Mouse (Mus musculus) heart, adult 2 months (tissue): Measurements from ENCODE around the gene Gimap3.

Experiments used
- CTCF ChIP-seq: fragments of 200-600 bp; IDR thresholded peaks from 2 replicates; pipeline ENCODE4 v1.8.1; 2022; ENCODE audit warnings: antibody characterized with exemption, mild to moderate bottlenecking, moderate library complexity
- EP300 ChIP-seq: fragments of 200-500 bp; IDR thresholded peaks from 2 replicates; pipeline ENCODE4 v1.6.1; 2011; ENCODE audit warnings: low read depth, low read length, control low read depth; ENCODE audit not compliant: insufficient read depth

DNA sequence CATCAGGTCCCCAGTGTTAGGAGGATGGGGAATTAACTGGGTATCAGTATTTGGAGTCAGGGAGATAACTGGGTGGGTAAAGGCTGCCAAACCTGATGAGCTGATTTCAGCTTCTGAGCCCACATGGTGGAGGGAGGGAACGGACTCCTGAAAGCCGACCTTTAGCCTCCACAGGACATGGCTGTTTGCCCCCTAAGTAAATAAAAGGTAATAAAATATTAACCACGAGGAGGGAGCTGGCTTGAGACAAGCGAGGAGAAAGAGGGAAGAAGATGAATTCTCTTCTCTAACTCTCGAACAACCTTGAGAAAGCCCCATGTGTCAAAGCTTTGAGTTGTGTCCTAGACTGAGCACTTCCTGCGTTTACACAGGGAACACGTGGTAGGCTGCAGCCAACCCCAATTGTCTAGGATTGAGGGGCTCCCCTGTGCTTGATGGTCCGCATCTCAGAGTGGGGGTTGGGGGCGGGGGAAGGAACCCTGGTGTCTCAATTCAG is 28.9 kb downstream of the Gimap3 start:
- no peak for TF ChIP-seq EP300
- no peak for TF ChIP-seq CTCF
